Mouse (Mus musculus) liver, embryonic 11.5 days (tissue): ENCODE measurements at regions not wholly inside any gene's neighbourhood (a gene's known extent, or its start where the extent isn't known, plus 50 kb on each side); places are given as distances from the start of the nearest gene placed in this dataset.

ENCODE experiments used
- ATAC-seq: fragments of 200-750 bp; cut with Nextera tagmentation; replicated peaks from 2 replicates; pipeline ENCODE4 v1.8.0; 2017; ENCODE audit warnings: moderate number of reproducible peaks, mild to moderate bottlenecking, moderate TSS enrichment, moderate library complexity; ENCODE audit not compliant: low FRiP score
- DNase-seq: peaks from one replicate; pipeline ENCODE4 v3.0.0-alpha.2; 2017; ENCODE audit warnings: low spot score
- H3K27ac ChIP-seq: fragments of 300-500 bp; sonication (generic); 2 replicates; pipeline ENCODE4 v1.5.1; 2014; ENCODE audit warnings: mild to moderate bottlenecking, low read depth, low read length, control low read depth
- H3K27me3 ChIP-seq: fragments of 300-500 bp; sonication (generic); replicated peaks from 2 replicates; pipeline ENCODE4 v1.6.1; 2014; ENCODE audit warnings: low read length, mixed read lengths; ENCODE audit not compliant: control insufficient read depth, insufficient read depth
- H3K36me3 ChIP-seq: fragments of 300-500 bp; sonication (generic); 2 replicates; pipeline ENCODE4 v1.6.1; 2014; ENCODE audit warnings: mild to moderate bottlenecking, low read length, moderate library complexity, mixed read lengths; ENCODE audit not compliant: control insufficient read depth, insufficient read depth
- H3K4me1 ChIP-seq: fragments of 300-500 bp; sonication (generic); replicated peaks from 2 replicates; pipeline ENCODE4 v1.6.1; 2014; ENCODE audit warnings: low read length, mixed read lengths; ENCODE audit not compliant: control insufficient read depth, insufficient read depth
- H3K4me2 ChIP-seq: fragments of 300-500 bp; sonication (generic); 2 replicates; pipeline ENCODE4 v1.6.1; 2014; ENCODE audit warnings: mild to moderate bottlenecking, control low read depth, moderate library complexity
- H3K4me3 ChIP-seq: fragments of 300-500 bp; sonication (generic); 2 replicates; pipeline ENCODE4 v1.5.1; 2014; ENCODE audit warnings: low read depth, low read length, control low read depth
- H3K9ac ChIP-seq: fragments of 300-500 bp; sonication (generic); 2 replicates; pipeline ENCODE4 v1.6.1; 2014; ENCODE audit warnings: low read depth, low read length, control low read depth
- H3K9me3 ChIP-seq: fragments of 300-500 bp; sonication (generic); 2 replicates; pipeline ENCODE4 v1.6.1; 2016; ENCODE audit warnings: low read length, inconsistent platforms, mixed read lengths; ENCODE audit not compliant: control insufficient read depth
- WGBS: fragments of 180-500 bp; shearing (Covaris S2); extraction: QIAGEN DNeasy Blood & Tissue Kit; methylation state at CpG from one replicate; pipeline ENCODE4 v1.1.7; 2014; 5-methylcytosine and 5-hydroxymethylcytosine counted together

- Histone ChIP-seq H3K4me3 (no peak overlapping the region), H3K9me3 (no peaks in the 10 kb centered on the region), H3K27ac (no peak overlapping the region), H3K9ac (no peak overlapping the region), H3K36me3 (no peaks in the 10 kb centered on the region), H3K4me2 (no peak overlapping the region), H3K27me3 (peaks cover 19% of the 10 kb centered on the region), H3K4me1 (no peaks in the 10 kb centered on the region)
- no peak for DNase-seq
- ATAC-seq = no peak
- 68% methylated on average over 3 of the region's 3 CpGs for WGBS
Measured at GRCm38 (mm10) chr8:91990048-91990447, 188.2 kb upstream of the Irx3 start.

GRCm38 (mm10) chr8:91988866-91989633 is 187.2 kb upstream of the Irx3 start:
- ATAC-seq = no peak
- Histone ChIP-seq H3K4me2 (no peak overlapping the region), H3K27me3 (peaks cover 15% of the 10 kb centered on the region), H3K4me3 (no peak overlapping the region), H3K9me3 (no peaks in the 10 kb centered on the region), H3K36me3 (no peaks in the 10 kb centered on the region), H3K4me1 (no peaks in the 10 kb centered on the region), H3K9ac (no peak overlapping the region), H3K27ac (no peak overlapping the region)
- WGBS = 58% methylated on average over 11 of the region's 11 CpGs
- no peak for DNase-seq

- no peak overlapping the region for H3K4me2 ChIP-seq
- no peak overlapping the region for H3K27ac ChIP-seq
- no peaks in the 10 kb centered on the region for H3K4me1 ChIP-seq
- no peak overlapping the region for H3K4me3 ChIP-seq
- ATAC-seq (no peak), DNase-seq (no peak)
- H3K9ac ChIP-seq = no peak overlapping the region
- WGBS = 43% methylated on average over 6 of the region's 6 CpGs
- no peaks in the 10 kb centered on the region for H3K9me3 ChIP-seq
- H3K36me3 ChIP-seq = no peaks in the 10 kb centered on the region
- H3K27me3 ChIP-seq = peaks cover 11% of the 10 kb centered on the region
Measured at GRCm38 (mm10) chr8:91987854-91988253, 186.0 kb upstream of the Irx3 start.

GRCm38 (mm10) chr8:91983171-91983570 is 181.3 kb upstream of the Irx3 start:
- Histone ChIP-seq H3K9me3 (no peaks in the 10 kb centered on the region), H3K27me3 (peaks cover 1% of the 10 kb centered on the region), H3K4me1 (no peaks in the 10 kb centered on the region), H3K4me2 (no peak overlapping the region), H3K9ac (no peak overlapping the region), H3K36me3 (no peaks in the 10 kb centered on the region), H3K4me3 (no peak overlapping the region), H3K27ac (no peak overlapping the region)
- 74% methylated on average over 2 of the region's 2 CpGs for whole genome bisulfite sequencing
- DNase-seq (no peak), ATAC-seq (no peak)

GRCm38 (mm10) chr8:91976900-91977585 is 175.2 kb upstream of the Irx3 start:
- DNase-seq (no peak), ATAC-seq (no peak)
- no peak overlapping the region for H3K9ac ChIP-seq
- H3K9me3 ChIP-seq = no peaks in the 10 kb centered on the region
- no peak overlapping the region for H3K4me2 ChIP-seq
- no peak overlapping the region for H3K27ac ChIP-seq
- H3K4me1 ChIP-seq = no peaks in the 10 kb centered on the region
- H3K27me3 ChIP-seq = peaks cover 3% of the 10 kb centered on the region; the same call in 1 of the 2 replicates
- no peak overlapping the region for H3K4me3 ChIP-seq
- no peaks in the 10 kb centered on the region for H3K36me3 ChIP-seq
- WGBS = 70% methylated on average over 9 of the region's 9 CpGs

GRCm38 (mm10) chr8:91975460-91975859 is 173.6 kb upstream of the Irx3 start:
- no peaks in the 10 kb centered on the region for H3K4me1 ChIP-seq
- H3K9ac ChIP-seq = no peak overlapping the region
- no peaks in the 10 kb centered on the region for H3K36me3 ChIP-seq
- no peak overlapping the region for H3K27ac ChIP-seq
- no peak for ATAC-seq
- H3K27me3 ChIP-seq = peaks cover 3% of the 10 kb centered on the region; the same call in 1 of the 2 replicates
- DNase-seq = no peak
- WGBS = 74% methylated on average over 2 of the region's 2 CpGs
- no peak overlapping the region for H3K4me3 ChIP-seq
- H3K4me2 ChIP-seq = no peak overlapping the region
- H3K9me3 ChIP-seq = no peaks in the 10 kb centered on the region

GRCm38 (mm10) chr8:91974636-91975035 is 172.8 kb upstream of the Irx3 start:
- no peak for ATAC-seq
- no peak overlapping the region for H3K4me3 ChIP-seq
- no peaks in the 10 kb centered on the region for H3K36me3 ChIP-seq
- peaks cover 6% of the 10 kb centered on the region; the same call in 1 of the 2 replicates for H3K27me3 ChIP-seq
- H3K27ac ChIP-seq = no peak overlapping the region
- H3K4me2 ChIP-seq = no peak overlapping the region
- WGBS = 86% methylated on average over 3 of the region's 3 CpGs
- no peak overlapping the region for H3K9ac ChIP-seq
- no peak for DNase-seq
- no peaks in the 10 kb centered on the region for H3K9me3 ChIP-seq
- no peaks in the 10 kb centered on the region for H3K4me1 ChIP-seq

- Histone ChIP-seq H3K27ac (no peak overlapping the region), H3K4me2 (no peak overlapping the region), H3K9me3 (no peaks in the 10 kb centered on the region), H3K36me3 (no peaks in the 10 kb centered on the region), H3K4me1 (no peaks in the 10 kb centered on the region), H3K27me3 (peaks cover 6% of the 10 kb centered on the region; the same call in 1 of the 2 replicates), H3K4me3 (no peak overlapping the region), H3K9ac (no peak overlapping the region)
- ATAC-seq (no peak), DNase-seq (no peak)
- WGBS = 82% methylated on average over 18 of the region's 18 CpGs
Measured at GRCm38 (mm10) chr8:91973951-91974439, 172.1 kb upstream of the Irx3 start.
